Mouse (Mus musculus) midbrain, embryonic 15.5 days (tissue): ENCODE data around the gene Mipep. TPM values are rescaled to one million over a fixed set of nuclear protein-coding genes. Genes with fewer than 3 reads are reported as not detected.

ENCODE experiments used
- polyA plus RNA-seq: library from polyadenylated mRNA; unstranded; fragments of >200 nt; fragmentation: Nextera tagmentation; extraction: Ambion mirVana; gene quantifications from 2 replicates; pipeline ENCODE4 v1.2.1, GENCODE M21; 2015

Gene Mipep
- polyA plus RNA-seq, 1 experiment from 2014 or later, result 20.5 TPM

Other genes starting within 250 kb of the Mipep start
- gene Spata13, start 150.6 kb upstream of the Mipep start, polyA plus RNA-seq, result 20.7 and 21.7 TPM in 2 replicates
- 0.14 and 0.19 TPM in 2 replicates for gene C1qtnf9, start 16.4 kb upstream of the Mipep start, polyA plus RNA-seq